Mouse (Mus musculus) neutrophil, adult 5-6 weeks (primary cell): ENCODE results near the gene Slc22a21. TPM values are rescaled to one million over a fixed set of nuclear protein-coding genes. Genes with fewer than 3 reads are reported as not detected.
A peak's percentile ranks its signal among the peaks of the same experiment; 100 is the strongest.
"Not testable (repeated sequence)": the region's sequence is repeated elsewhere in the genome, so short reads cannot be mapped to it uniquely, and the experiment has no call there.

ENCODE experiments used
- ATAC-seq: fragments of 151-379, 151-347 bp; 2 replicates; pipeline ENCODE4 v1.8.0; 2017; ENCODE audit warnings: mild to moderate bottlenecking, moderate TSS enrichment; ENCODE audit not compliant: insufficient number of reproducible peaks, poor library complexity, low FRiP score, severe bottlenecking; ENCODE audit errors: extremely low read depth
- total RNA-seq: library from RNA; stranded (forward); fragments of 200-1000 nt; gene quantifications from 2 replicates; pipeline ENCODE4 v1.2.3, GENCODE M21; 2017

The Slc22a21 gene
- total RNA-seq, 1 experiment from 2014 or later: not detected

DNA sequence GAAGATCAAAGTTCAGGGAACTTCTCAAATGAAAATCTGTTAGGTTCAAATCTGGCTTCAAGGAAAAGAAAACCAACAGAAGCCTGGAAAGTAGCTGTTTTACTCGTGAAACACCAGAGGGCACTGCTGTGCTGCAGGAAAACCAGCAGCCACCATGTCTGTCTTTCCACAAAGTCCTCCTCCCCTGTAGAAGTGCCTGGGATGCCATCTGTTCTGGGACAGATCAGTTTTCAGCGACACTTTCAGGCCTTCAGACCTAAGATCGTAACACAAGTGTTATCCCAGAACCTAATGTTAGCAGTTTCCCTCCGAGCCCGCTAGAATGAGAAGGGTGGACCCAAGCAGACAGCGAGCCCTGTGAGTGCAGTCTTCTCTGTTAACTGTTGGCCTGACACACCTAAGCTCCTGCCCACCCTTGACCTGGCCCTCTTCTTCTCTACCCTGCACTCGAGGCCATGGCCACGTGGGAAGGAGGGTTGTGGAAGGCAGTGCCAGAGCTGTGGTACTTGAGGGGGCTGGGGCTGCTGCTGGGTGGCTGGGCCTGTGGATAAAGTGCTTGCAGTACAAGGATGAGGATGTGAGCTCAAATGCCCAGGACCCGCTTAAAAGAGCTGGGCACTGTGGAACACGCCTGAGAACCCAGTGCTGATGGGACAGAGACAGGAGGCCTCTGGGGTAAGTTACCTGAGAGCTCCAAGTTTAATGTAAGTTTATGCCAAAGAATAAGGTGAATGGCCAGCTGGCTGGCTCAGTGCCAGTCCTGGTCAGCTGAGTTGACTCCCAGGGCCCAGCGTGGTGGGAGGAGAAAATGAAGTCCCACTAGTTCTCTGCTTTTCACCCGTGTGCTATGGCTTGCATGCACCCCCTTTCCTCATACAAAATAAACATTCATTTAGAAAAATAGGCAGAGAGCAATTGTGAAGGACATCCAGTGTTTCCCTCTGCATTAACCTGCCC, 22.9 kb upstream of the Slc22a21 start:
- peak; percentile 20; the same call in 1 of the 2 replicates for ATAC-seq

DNA sequence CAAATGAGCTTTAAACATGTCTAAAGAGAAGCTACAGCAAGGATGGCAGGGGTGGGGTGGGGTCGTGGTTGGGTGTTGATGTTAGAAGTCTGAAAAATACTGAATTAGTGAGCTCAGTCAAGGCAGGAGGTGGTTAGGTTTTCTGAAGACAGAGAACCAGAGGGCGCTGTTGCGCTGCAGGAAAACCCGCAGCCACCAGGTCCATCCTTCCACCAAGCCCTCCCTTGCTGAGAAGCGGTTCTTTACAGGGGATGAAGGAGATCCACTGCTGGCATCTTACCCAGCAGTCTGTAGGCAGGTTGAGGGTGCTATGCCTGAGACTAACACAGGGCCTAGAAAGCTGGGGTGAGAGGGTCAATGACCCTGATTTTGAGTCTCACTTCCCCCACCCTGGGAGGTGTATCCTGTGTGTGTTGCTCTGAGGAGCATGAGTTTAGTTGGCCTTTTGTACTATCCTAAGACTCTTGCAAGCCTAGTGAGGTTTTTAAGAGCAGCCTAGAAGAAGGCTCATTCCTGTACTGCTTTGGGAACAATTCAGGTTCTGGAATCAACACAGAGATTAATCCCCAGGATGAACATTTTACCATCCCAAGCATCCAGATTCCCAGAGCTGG, 22.1 kb upstream of the Slc22a21 start:
- 0 out of 2 replicates have a peak, but pooled peaks have one; percentile 24 for ATAC-seq

DNA sequence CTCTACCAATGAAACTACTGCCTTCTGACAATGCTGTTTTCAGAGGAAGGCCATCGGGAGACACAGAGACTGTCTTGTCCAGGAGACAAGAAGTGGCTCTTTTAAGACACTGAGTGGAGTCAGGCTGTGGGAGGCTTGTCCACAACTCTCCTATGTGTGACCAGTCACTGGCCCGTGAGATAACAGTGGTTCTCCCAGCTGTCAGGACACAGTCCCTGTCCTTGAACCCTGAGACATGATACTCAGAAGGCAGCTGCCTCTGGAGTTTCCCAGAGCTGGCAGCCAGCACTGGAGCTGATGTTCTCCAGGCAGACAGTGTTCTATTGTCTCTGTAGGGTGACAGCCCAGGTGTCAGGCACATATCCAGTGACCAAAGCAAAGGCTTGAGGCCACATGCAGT, 17.5 kb upstream of the Slc22a21 start:
- no peak for ATAC-seq

DNA sequence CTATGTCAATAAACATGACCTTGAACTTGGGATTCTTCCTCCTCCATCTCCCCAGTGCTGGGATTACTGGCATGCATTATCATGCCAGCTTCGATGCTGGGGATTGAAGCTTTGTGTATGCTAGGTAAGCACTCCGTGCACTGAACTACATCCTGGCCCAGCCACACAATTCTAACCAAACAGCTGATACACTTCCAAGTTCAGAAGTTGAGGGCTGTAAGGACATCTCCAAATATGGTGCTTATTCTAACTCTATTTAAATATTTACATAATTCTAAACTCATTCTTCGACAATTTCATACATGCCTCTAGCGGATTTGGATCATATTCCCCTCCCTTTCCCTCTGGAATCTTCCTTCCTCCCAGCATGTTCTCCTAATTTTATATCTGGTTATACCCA, 12.1 kb upstream of the Slc22a21 start:
- no peak for ATAC-seq

DNA sequence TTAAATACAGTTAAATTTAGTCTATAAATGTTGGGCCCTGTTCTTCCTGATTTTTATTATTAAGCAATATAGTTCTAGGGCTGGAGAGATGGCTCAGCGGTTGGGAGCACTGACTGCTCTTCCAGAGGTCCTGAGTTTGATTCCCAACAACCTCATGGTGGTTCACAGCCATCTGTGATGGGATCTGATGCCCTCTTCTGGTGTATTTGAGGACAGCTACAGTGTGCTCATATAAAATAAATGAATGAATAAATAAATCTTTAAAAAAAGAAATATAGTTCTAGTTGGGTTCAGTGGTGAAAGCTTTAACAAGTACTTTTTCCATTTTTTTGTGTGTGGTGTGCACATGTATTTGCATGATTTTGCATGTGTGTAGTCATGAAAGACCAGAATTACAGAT, 9.1 kb upstream of the Slc22a21 start:
- ATAC-seq: no peak

DNA sequence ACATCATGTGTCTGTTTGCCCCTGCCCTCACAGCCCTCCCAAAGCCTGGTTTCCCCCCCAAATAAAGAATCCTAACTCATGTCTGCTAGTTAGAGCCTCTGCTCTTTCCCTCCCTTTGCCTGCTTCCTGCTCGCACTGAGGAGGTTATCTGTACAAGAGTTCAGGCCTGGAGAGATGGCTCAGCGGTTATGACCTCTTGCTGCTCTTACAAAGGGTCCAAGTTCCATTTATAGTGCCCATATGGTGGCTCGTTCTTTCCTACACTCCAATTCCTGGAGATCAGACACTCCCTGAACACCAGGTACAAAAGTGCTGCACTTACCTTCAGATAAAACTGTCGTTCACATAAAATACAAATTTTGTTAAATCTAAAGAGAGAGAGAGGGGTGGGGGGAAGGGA, 7.9 kb upstream of the Slc22a21 start:
- no peak for ATAC-seq

DNA sequence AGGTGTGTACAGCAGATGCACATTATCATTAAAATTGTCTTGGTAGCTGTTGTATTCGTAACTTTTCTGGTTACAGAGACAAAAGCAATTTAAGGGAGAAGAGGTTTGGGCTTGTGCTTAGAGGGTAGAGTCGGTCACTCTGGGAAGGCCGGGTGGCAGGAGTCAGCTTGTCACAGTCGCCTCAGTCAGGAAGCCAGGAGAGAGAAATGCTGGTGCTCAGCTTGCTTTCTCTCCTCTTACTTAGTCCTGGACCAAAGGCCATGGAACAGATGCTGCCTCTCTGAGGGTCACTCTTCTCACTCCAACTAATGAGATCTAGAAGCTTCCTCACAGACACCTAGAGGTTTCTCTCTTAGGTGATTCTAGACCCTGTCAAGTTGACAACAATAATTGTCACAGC, 1.3 kb upstream of the Slc22a21 start:
- no peak for ATAC-seq

DNA sequence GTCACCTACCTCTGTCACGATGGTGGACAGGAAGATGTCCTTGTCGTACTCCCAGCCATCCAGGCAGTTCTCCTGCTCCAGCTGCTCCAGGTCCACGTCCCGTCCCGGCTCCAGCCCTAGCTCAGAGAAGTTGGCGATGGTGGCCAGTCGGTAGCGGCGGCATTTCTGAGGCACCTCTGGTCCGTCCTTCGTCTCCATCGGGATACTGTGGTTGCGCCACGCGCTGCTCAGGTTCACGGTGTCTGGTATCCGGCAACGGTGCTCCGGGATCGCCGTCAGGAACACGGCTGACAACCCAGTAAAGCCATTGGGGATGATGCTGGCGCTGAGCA, 710 bp downstream of the Slc22a21 start:
- ATAC-seq: peak; percentile 28; the same call in 1 of the 2 replicates

DNA sequence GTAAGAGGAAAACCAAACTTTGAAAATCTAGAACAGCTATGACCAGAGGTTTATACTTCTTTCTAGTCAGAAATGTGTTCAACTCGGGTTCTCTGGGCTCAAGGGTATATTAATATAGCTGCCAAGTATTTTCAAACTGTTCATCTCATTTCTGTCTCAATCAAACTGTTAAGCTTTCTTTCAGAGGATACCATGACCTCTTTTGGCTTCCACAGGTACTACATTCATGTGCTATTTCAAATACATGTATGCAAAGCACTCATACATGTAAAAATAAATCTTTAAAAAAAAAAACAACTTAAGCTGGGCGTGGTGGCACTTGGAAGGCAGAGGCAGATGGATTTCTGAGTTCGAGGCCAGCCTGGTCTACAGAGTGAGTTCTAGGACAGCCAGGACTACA, 2.5 kb downstream of the Slc22a21 start:
- no peak for ATAC-seq

DNA sequence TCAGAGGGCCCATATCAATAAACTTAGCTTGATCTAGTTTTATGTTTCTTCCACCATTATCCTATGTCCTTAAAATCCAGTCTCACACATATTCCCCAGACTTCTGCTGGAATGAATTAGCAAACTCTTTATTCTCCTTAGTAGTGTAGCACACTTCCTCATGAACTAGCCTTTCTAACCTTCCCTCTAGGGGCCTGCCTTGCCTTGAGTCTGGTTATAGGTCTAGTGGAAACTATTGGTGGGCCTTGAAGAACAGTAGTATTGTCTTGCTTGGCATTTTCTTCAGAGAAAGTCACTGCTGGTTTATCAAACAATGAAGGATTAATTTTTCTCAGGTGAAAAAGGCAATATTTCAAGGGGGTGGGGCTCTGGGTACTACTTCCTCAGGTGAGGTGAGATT, 4.6 kb downstream of the Slc22a21 start:
- ATAC-seq: no peak

DNA sequence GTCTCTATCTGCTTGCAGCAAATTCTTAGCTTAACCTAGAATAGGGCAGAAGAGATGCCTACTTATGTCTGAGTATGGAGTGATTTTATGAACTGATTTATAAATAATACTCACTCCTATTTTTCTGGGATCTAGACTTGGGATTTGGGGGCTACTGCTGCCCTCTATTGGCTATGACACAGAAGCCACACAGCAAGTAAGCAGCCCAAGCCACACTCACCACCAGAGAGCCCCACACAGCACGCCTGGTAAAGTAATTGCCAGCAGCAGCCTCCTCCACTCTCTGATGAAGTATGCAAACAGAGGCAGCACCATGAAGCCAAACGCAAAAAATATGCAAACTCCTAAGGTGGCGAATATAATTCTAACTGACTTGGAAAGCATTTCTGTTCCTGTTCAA, 21.1 kb downstream of the Slc22a21 start:
- ATAC-seq: no peak

DNA sequence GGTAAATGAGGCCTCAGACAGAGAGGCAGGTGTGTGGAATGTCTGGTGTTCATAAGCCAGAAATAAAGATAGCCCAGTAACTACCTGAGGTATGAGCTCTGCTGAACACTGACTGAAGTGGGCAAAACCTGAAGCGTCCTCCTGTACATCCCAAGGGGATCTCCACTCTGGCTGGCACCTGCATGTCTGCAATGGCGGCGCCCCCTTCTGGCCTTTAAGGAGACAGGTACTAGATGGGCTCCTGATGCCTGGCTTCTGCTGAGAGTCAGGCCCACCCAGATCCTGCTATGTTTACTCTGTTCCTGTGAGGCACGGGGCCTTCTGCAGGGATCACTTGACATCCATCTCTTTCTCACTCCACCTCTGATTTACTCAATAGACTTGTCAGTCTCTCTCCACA, 22.0 kb downstream of the Slc22a21 start:
- not testable (repeated sequence) for ATAC-seq

DNA sequence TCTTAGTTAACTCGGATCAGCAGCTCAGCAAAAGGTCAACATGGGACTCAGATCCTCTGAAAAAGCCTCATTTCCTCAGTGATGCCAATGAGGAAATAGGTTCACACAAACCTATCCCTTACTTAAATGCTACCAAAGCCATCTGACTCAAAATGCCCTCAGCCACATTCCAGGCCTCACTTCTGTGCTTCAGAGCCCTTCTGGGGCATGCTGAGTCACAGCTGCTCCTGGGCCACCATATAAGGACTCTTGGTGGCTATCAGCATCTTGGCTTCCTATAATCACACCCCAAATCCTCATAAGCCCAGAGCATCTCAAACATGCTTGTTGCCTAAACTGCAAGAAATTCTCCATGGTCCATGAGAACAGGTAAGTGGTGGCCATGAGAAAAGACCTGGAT, 23.5 kb downstream of the Slc22a21 start:
- ATAC-seq: no peak

DNA sequence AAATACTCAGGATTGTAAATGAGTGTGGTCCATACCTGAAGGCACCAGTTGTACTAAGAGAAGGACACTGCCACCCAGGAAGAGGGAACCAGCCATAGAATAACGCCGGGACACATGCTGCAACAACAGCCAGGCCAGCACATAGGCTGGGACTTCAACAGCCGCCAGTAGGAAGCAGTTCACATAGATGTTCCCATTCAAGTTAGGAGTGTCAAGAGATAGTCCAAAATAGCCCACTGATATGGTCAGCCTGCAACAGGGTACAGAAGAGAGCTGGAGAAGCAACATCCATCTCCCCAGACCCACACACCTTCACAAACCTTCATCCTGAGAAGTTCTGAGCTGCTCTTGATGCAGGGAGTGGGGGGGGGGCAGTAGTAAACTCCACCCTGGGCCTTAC, 25.5 kb downstream of the Slc22a21 start:
- no peak for ATAC-seq

DNA sequence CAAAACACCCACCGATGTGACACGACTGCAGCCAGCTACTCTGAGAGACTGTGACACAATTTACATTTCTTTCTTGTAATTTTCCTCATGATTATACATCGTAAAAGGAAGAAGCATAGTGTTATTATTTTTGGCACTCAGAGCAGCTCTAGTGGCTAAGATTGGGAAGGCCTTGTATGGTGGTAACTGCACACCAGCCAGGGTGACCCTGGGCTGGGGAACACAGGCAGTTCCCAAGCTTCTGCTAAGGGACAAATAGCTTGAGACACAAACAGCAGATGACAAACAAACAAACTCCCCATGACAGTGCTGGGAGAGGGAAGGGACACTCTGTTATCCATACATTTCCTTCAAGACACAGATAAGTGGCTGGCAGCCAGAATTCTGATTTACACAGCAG, 30.0 kb downstream of the Slc22a21 start:
- not testable (repeated sequence) for ATAC-seq

DNA sequence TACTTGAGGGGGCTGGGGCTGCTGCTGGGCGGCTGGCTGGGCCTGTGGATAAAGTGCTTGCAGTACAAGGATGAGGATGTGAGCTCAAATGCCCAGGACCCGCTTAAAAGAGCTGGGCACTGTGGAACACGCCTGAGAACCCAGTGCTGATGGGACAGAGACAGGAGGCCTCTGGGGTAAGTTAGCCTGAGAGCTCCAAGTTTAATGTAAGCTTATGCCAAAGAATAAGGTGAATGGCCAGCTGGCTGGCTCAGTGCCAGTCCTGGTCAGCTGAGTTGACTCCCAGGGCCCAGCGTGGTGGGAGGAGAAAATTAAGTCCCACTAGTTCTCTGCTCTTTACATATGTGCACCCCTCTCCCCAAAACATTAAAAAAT, 48.2 kb downstream of the Slc22a21 start:
- ATAC-seq: not testable (repeated sequence)

DNA sequence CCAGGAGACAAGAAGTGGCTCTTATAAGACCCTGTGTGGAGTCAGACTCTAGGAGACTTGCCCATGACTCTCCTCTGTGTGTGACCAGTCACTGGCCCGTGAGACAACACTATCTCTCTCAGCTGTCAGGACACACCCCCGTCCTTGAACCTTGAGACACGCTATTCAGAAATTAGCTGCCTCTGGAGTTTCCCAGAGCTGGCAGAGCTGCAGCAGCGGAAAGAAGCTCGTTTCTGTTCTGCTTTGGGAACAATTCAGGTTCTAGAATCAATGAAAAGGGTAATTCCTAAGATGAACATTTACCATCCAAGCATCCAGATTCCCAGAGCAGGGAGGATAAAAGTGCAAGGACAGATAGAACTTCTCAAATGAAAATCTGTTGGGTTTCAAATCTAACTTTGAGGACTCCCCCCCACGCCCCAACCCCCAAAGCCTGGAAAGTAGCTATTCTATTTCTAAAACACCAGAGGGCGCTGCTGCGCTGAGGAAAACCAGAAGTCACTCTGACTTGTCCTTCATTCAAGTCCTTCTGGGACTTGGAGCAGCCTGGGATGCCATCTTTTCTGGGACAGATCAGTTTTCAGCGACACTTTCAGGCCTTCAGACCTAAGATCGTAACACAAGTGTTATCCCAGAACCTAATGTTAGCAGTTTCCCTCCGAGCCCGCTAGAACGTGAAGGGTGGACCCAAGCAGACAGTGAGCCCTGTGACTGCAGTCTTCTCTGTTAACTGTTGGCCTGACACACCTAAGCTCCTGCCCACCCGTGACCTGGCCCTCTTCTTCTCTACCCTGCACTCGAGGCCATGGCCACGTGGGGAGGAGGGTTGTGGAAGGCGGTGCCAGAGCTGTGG, 48.8 kb downstream of the Slc22a21 start:
- peak; percentile 33; the same call in 1 of the 2 replicates for ATAC-seq

DNA sequence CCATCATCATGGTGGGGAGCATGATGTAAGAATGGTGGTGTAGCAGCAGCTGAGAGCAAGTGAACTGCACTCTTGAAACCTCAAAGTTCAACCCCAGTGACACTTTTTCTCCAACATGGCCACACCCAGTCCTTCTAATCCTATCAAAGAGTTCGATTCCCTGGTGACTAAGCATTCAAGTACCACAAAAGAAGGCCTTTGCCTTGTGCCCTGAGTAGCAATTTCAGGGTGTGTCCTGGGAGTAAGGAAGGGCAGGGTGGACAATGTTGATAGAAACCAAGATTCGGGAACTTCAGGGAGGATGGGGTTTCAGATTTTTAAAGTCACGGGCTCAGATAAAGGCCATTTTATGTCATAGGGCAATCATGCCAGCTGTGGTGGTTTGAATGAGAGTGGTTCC, 50.4 kb downstream of the Slc22a21 start:
- no peak for ATAC-seq

DNA sequence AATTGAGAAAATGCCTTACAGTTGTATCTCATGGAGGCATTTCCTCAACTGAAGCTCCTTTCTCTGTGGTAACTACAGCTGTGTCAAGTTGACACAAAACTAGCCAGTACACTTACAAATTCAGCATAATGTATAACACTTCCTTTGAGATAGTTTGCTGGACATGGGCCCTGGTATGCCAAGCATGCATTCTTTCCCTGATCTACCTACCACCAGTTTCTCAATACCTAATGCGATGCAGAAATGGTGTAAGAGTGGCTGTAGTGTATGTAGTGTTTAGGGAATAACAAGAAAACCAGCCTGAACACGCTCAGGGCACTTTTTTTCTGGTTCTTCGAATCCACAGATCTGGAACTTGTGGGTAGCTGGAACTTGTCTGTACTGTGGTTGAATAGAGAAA, 51.5 kb downstream of the Slc22a21 start:
- ATAC-seq: no peak

DNA sequence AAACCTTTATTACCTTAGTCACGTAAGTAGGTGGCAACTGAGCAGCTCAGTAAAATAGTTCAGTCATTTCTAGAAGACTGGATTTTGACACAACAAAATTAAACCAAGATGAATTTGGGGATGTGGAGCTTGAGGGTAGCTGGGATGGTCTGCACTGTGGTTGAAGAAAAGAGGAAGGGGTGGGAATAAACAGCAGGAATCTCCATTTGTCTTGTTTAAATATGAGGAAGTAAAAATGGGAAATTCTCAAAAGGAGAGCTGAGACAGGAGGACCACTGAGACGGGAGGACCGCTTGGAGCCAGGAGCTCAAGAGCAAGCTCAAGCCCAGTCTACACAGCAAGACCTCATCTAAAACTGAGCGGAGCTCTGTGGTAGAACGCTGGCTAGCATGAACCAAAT, 53.8 kb downstream of the Slc22a21 start:
- no peak for ATAC-seq
